Mouse (Mus musculus): ENCODE measurements at regions not wholly inside any gene's neighbourhood (a gene's known extent, or its start where the extent isn't known, plus 50 kb on each side); places are given as distances from the start of the nearest gene placed in this dataset.

DNA sequence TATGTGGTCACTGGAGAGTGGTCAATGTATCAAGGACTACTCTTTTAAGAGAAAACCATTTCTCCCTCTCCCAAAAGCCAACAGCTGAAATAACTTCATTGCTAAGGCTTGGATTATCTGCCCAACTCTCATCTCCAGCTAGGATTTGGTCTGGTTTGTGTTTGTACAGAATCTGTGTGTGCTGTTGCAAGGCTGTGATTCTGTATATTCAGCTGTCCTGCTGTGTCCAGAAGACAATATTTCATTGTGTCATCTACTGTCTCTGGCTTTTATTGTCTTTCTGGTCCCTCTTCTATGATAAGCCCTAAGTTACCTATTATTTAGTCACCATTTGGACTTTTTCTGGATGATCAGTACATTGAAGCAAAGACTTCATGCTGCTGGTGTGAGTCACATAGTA is 110.9 kb downstream of the Cenpc1 start:
- no peak for DNase-seq

DNA sequence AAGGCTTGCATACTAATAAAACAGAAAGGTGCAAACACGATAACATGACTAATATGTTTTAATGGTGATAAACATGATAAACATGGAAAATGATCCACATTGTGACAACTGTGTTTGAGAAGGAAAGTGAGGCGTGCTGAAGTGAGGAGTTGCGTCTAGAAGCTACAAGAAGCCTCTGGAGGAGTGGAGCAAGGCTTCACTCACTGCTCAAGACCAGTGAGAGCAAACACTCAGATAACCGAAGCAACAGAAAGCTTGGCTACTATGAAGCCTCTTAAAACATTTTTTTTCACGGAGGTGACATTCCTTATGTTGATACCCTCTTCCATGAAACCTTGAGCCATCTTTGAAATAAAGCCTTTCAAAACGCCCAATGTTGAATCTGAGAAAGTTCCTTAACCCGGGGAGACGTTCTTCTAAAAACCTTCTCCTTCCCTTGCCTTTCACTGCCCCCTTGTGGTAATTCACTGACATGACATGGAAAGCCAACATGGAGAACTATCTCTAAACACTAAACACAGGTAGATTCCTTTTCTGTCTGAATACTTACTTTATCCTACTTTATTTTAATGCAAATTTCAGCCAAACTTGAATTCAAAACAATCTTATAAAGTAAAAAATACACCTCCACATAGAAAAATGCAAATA is 128.6 kb downstream of the Cenpc1 start:
- peak; percentile 28 for DNase-seq

DNA sequence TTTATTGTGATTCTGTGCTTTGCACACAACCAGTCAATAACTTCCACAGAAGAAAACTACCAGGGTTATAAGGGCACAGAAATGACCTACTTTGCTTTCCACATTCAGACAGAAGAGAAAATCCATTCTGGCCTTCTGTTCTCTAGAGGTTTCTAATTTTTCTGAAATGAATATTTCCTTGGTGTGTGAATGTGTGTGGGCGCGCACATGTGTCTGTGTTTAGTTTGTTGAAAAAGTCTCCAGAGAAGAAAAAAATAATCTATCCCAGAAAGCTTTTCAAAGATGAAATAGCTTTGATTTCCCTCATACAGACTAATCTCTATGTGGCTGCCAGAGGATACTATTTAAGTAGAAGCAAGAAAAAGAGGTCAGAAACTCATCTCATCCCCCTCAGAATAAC is 147.1 kb downstream of the Cenpc1 start:
- no peak for DNase-seq

DNA sequence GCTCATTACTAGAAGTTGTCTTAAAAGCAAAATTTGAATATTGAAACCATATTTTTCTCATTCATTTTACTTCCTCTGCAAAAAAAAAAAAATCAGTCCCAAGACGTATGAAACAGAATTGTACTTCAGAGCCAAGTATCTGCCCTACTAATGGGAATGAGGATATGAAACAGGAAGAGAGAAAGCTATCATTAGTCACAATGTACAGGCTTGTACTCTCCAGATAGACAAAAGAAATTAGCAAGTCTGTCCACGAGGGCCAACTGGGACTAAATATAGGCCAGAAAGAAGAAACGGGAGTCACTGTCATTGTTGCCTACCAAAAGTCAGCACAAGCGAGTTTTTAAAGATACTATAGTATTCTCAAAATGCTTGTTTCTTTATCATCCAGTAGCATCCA is 150.4 kb downstream of the Cenpc1 start:
- no peak for DNase-seq

DNA sequence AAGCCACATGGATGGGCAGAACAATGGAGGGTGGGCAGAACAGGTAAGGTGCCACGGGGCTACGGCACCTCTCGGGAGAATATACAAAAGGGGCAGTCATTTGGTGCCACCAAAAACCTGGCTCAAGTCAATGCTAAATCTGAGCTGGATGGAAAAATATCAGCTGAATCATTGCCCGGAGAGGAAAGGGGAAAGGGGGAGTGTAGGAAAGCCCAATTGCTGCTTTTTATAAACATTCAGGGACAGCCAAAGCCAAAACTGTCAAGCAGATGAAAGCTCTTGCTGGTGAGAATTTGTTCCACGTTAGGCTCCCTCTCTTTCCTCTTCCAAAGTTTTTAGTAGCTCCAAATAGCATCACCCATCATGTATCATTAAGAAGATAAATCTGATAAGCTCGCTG is 168.9 kb downstream of the Cenpc1 start:
- no peak for DNase-seq

DNA sequence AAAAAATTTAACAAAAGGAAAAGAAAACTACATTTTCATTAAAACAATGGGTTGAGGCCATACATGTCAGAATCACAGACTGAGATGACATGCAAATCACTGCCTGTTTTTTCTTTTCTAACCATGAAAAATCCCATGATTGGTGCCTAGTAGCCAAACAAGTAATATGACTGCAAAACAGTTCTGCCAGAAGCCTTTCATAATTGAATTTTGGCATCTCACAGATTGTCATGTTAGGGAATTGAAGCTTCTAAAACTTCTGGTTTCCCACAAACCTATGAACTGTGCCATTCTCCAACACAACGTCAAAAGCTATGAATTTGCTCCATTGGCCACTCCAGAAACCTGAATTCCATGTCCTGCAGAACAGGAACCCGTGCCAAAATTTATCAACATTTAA is 169.6 kb downstream of the Cenpc1 start:
- no peak for DNase-seq

DNA sequence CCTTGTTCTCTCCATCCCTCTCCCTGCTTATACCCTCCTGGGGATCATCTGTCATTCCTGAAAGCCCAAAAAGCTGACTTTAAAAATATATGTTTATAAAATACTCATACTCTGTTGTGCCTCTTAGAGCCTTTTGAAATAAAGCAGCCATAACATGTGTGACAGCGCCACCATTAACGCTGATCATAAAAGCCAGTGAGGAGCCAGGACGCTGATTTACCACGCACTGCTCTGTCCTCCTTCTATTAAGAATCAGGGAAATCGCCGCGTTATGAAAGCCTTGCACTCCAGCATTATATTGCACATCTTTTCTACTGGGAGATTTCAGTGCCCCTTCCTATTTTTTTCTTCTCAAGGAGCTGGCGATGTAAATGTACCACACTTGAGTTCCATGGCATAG is 195.1 kb downstream of the Cenpc1 start:
- no peak for DNase-seq

DNA sequence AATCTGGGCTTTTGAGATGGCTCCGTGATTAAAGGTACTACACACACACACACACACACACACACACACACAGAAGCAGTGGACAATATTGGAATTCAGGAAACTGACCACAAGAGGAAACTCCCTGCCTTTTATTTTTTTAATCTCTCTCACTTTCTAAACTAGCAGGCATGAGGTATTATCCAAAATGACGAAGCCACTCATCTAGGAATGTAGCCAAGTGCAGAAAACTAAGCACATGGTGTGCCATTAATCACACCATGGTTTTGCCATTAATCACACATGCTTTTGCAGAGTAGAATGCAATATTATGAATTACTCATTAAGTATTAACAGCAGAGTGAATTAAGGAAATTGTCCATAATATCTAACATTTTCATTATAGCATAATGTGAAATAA is 232.8 kb downstream of the Cenpc1 start:
- DNase-seq: no peak

DNA sequence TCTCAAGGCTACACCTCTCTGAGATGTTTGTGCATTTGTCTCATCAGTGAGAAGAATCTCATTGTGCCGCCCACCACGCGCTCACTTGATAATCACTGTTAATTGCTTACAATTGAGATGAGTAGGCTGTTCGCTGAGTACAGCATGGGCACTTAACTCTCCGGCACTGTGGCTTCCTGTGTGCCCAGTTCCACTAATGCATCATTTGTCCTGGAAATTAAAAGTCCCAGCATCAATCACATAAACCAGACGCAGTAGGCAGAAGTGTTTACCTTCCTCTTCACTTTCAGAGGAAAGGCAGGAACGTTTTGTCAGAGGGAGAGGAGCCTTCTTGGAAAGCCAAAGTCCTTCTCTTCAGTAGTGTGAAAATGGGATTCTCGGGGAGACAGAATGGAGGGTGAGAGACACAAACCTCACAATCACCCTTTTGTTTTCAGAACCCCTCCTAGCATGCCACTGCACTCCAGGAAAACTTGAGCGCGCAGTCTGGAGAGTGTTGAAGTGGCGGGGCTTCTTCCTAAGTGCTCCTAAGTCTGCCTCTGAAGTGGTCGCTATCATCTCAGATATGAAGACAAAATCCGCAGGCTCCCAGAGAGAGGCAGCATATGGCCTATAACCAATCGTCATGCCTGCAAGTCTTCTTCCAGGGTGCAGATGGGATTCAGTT is 269.7 kb downstream of the Cenpc1 start:
- DNase-seq: no peak

DNA sequence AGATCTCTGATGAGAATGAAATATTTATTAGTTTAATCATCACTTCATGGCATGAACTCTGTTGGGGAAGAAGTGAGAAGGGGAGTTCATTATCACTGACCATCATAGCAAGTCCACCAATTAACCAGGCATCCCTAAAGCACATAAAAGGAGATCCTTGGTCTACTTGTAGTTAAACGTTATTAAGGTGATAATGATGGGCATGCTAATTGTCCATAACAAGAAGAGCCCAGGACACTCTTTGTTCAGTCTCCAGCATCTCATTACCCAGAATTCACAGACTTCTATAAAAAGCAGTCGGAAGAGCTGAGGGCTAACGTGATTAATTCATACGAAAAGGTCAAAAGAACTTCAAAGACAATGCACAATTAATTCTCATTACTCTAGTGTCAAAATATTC is 272.2 kb downstream of the Cenpc1 start:
- no peak for DNase-seq

DNA sequence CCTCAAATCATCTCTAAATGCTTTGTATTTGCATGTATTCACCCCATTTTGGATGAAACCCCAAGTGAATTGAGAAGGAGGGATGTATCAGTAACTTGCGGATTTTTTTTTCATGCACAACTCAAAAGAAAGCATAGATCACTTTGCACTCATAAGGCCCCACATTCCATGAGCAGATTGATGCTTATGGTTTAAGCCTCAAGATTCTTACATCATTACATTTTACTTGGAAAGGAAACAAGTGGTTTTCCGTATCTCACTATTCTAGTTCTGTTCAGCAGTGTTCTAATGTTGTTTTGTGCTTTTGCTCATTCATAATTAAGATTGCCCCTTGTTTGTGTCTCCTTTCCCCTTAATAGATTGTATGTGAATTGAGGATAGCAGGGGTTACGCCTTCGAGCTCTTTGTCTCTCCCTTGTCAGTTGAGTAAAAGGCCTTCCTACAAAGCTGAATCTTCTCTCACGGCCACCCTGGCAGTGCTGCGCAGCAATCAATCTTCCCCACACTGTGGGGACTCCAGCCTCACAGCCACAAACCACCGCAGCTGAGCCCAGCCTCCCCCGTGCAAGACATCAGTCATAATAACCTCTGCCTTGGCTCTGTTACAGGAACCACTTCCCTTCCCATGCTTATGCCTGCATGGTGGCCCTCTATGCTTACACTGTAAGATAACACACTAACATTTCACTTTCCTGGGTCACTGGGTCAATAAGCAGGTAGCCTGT is 284.5 kb downstream of the Cenpc1 start:
- DNase-seq: no peak

DNA sequence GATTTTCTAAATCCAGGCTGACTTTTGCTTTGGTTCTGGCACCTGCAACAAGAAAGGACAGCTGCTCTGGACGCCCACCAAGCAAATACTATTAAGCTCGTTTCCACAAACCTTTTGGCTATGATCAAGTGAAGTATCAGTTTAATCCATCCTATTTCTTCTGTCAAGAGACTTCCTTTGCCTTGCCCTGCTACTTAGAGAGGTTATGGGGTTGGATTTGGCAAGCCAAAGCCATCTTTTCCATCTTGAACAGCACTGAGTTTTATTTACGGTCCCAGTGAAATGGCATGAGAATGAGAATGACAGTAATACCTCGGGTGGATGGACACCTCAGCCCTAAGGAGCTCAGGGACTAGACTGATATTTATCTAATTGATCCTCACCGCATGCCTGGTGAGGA is 285.4 kb downstream of the Cenpc1 start:
- DNase-seq: no peak

DNA sequence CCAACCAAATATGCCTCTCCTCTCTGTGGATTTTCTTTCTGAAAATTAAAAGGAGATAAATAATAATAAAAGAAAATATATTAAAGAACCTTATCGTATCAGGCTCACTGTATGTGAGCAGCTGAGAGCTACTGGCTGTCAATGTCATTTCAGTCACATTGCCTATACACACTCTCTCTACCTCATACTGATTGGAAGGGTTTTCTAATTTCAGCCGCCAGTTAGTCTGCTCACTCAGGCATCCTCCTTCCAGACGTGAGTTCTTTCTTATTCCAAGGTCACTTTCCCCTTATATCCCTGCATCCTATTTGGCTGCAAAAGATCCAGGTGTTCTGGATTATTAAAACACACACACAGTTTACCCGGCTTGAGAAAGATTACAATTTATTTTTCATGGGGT is 286.2 kb downstream of the Cenpc1 start:
- DNase-seq: no peak

DNA sequence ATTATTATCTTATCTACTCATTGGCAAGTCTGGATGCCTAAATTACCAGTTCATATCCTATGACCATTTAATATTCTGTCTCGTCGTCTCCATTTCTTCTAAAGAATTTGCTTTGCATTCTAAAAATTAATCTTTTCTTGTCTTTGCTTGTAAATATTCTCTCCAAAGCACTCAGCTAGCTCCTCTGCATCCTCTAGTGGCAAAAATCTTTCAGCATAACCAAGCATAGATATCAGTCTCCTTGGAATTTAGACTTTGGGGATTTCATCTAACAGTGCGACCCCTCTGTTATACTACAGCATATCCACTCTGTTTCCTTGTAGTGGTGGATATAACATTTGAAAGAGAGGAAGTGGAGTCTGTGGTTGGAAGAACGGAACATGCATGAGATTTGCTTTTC is 292.7 kb downstream of the Cenpc1 start:
- no peak for DNase-seq

DNA sequence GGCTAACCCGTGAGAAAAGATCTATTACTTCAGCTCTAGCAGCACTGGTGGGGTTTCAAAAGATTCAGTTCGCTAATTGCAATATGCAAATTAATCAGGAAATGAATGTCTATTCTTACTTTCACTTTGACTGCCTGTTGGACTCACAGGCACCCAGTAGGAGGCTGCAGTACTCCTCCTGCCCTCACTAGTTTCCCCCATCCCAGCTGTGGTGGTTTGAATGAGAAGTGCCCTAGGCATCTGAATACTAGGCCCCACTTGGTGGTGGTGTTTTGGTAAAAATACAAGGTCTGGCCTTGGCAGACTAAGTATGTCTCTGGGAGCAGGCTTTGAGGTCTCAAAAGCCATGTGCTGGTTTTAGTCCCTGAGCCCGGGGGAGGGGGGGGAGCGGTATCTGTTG is 293.3 kb downstream of the Cenpc1 start:
- DNase-seq: no peak

DNA sequence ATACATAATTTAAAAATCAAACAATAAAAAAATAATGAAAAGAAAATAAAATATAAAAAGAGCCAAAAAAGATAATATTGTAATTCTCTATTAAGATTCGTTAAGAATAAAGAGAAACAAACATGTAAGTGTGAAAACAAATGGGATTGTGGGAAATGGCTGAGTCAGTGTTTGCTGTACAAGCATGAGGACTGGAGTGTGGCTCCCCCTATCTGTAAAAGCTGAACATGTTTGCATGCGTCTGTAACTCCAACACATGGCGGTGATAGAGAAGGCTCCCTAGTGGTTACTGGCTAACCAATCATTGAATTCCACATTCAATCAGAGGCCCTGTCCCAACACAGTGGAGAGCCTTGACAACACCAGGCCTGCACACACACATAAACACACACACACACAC is 298.2 kb downstream of the Cenpc1 start:
- DNase-seq: no peak

DNA sequence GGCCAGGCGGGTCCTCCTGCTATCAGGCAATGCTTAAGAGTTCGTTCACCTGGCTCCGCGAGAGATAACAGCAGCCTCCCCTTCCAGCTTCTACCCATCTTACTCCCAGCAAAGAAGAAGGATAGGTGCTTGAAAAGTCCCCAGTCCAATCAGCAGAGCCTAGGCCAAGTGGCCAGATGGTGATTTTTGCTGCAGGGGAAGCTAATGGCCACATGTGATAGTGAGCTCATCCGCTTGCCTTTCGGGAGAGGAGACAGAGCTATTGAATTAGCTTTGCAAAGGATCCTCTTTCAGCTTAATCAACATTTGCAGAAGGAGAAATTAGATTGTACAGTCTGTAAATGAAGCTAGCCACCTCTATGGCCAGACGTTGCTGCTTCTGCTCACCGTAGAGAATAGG is 308.7 kb downstream of the Cenpc1 start:
- no peak for DNase-seq

DNA sequence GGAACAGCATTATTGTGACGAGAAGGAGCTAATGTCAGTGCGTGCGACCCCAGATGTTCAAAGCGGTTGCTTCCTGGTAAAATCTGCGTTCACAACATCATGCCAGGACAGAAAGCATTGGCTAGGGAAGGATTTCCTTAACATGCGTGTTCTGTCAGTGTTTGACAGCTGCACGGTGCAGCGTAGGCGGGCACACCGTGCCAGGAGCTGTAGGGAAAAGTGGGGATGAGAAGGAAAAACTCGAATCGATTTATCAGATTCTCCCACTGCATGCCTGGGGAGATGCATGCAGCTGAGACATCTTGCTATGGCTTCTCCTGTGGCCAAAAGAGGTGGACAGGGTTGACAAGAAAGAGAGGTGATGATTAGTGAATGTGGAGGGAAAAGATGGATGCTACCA is 311.2 kb downstream of the Cenpc1 start:
- no peak for DNase-seq

DNA sequence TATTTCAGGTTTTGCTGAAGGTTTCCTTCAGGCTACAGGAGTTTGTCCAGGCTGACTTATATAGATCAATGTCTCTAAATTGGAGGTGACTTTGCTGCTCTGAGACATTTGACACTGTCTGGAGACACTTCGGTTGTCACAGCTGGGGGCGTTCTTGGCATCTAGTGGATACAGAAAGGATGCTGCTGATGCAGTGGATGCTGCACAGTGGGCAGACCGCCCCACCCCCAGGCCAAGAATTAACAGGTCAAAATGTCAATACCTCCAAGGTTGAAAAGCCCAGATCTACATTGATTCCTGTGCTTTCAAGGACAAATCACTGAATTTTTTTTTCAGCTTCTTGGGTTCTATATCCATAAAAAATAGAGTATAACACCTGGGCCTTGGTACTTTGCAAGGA is 312.3 kb downstream of the Cenpc1 start:
- no peak for DNase-seq

DNA sequence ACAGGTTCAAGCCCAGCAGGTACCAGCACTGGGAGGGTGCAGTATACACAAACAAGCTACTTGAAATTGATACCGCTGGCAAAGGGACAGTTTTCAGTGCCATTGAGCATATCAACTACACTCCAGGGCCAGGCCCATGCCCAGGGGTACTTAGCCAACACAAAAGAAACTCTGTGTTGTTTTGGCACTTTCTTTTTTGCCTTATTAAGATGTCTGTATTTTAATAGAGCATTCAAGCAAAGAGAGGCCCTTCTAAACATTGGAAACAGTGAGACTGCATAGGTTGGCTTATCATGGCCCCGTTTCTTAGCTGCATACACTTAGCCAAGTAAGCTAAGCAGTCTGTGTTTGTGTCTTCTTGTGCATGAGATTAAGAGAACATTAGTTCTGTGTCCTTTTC is 313.7 kb downstream of the Cenpc1 start:
- no peak for DNase-seq

DNA sequence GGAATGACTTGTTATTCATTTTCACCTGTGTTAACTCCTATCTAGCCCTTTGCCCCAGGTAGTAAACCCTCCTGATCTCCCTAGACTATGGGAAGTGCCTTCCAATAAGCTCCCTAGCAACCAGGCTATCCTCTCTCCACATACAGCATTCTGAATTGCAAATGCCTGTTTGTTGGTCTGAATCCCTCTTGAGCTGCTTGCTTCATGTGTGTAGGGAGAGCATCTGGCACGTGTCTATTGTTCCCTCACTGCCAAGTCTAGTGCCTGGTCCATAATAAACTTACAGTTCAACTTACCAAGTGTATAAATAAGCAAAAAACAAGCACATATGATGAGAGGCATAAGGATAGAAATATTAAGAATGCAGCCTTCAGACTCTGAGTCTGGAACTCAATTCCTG is 314.5 kb downstream of the Cenpc1 start:
- DNase-seq: no peak

DNA sequence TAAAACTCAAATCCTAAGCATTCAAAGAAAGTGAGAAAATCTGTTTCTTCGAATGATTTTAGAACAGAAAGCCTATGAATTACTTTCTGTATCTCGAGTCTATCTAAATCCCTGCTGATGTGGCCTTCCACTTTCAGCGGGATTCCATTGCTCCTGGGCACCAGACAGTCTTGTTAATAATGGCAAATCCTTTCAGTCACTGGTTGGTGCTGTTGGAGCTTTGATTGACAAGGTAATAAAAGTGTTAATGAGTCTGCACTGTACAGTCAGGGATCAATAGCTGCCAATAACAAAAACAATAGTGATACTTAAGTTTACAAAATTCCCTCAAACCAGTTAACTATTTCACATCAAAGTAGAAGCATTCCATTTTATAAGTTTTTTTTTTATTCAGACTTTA is 335.8 kb downstream of the Cenpc1 start:
- DNase-seq: no peak

DNA sequence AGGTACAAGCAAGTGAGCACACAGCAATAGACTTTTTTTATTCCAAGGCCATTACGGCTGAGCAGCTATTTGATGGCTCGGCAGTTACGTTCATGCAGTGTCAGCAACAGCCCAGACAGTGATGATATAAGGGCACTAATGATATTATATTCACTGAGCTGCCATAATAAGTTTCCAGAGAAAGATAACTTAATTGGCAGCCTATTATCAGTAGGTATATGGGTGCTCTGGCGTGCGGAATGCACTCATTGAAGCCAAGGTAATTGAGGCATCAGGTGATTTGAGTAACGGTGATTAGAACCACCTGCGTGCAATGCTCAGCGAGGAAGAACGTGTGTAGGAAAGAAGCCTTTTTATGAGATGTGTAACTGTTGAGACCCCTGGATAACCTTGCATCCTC is 358.0 kb downstream of the Cenpc1 start:
- DNase-seq: no peak

DNA sequence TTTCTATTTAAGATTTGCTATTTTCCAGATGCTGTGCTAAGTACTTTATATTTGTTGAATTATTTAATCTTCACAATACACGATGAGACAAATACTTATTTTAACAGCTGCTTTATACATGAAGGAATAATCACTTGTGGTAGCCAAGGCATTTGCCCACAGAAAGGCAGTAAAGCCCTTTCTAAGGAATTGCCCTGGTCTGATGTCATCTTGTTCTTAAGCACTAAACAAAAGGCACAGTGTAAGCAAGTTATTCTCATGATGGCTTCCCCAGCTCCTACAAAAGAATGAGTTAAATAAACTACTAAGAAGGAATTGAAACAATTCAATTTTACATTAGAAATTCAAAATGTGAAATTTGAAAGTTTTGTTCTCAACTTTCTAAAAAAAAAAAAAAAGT is 358.8 kb downstream of the Cenpc1 start:
- no peak for DNase-seq

DNA sequence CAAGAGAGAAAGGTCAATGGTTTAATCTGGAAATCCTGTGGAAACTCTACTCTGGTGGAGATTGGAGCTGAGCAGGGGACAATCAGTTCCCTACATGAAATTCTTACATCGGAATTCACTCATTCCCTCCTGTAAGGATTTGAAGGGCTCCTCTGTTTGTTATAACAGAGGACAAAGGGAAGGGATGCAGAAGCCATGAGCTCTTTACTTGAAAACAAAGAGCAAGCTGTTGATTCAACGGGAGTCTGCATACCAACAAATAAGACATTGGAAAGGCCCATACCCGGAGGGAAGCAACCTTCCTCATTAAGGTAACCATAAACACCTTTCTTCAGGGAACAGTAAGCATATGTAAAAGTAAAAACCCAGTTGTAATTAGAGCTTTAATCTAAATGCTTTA is 359.3 kb downstream of the Cenpc1 start:
- no peak for DNase-seq
